20 mouse cellular contexts compared by ENCODE assay signal in the genomic region with DNA sequence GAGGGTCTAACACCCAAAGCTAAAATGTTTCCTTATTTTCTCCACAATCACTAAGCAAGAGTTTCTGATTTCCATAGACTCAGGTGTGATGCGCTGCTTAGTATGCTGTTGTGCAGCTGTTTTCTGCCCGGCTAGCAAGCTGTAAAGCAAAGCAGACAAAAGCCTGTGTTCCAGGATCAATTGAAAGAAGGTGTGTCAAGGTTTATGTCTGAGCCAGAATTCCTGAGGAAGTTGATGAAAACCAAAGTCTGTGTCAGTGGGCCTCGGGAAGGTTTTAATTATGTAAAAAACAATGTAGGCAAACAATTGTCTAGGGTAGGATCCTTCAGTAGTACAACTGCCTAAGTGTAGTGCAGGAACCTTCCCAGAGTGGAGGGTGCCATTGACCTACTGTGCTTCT.
DNase-seq lines count a peak whose midpoint lies in the region; ATAC-seq lines count a peak whose summit lies in the region.
"Had no signal": no experiment of that assay in that cellular context is flagged by ENCODE, and none has a peak within 500 bp of the region (broad histone marks: within the 10 kb centered on the region; RNA-seq: fewer than 3 reads in every experiment).

No protein-coding gene starts in this region.

- no peaks in the 10 kb centered on the region for H3K36me3 ChIP-seq in forebrain, embryonic 10.5 days (replicated peaks)
- H3K36me3 ChIP-seq in forebrain, embryonic 14.5 days (ENCODE audit: control insufficient read depth, insufficient read depth, low read length), result no peaks in the 10 kb centered on the region
- H3K36me3 ChIP-seq in midbrain, embryonic 14.5 days (ENCODE audit: control insufficient read depth, insufficient read depth, low read length), result no peaks in the 10 kb centered on the region
- no peaks in the 10 kb centered on the region for H3K36me3 ChIP-seq in midbrain, embryonic 16.5 days (ENCODE audit: control insufficient read depth, insufficient read depth, low read length)
- no peaks in the 10 kb centered on the region for H3K36me3 ChIP-seq in embryonic facial prominence, embryonic 14.5 days (ENCODE audit: control insufficient read depth, insufficient read depth, low read length)
- no peaks in the 10 kb centered on the region for H3K36me3 ChIP-seq in limb, embryonic 11.5 days (ENCODE audit: control insufficient read depth, insufficient read depth, low read length)
- H3K36me3 ChIP-seq: heart, embryonic 15.5 days; neural tube, embryonic 12.5 days had no signal

- peaks cover 27% of the 10 kb centered on the region for H3K4me1 ChIP-seq in forebrain, embryonic 10.5 days
- H3K4me1 ChIP-seq in forebrain, embryonic 14.5 days (ENCODE audit: control insufficient read depth, insufficient read depth, low read length), result peaks cover 11% of the 10 kb centered on the region; the same call in 1 of the 2 replicates
- peaks cover 21% of the 10 kb centered on the region for H3K4me1 ChIP-seq in midbrain, embryonic 14.5 days (ENCODE audit: control insufficient read depth, insufficient read depth, low read length)
- peaks cover 18% of the 10 kb centered on the region for H3K4me1 ChIP-seq in midbrain, embryonic 16.5 days (ENCODE audit: control insufficient read depth, insufficient read depth, low read length)
- peaks cover 19% of the 10 kb centered on the region for H3K4me1 ChIP-seq in embryonic facial prominence, embryonic 14.5 days (ENCODE audit: control insufficient read depth, insufficient read depth, low read length)
- H3K4me1 ChIP-seq in limb, embryonic 11.5 days (ENCODE audit: control insufficient read depth, insufficient read depth, low read length), result peaks cover 22% of the 10 kb centered on the region
- H3K4me1 ChIP-seq: heart, embryonic 15.5 days had no signal

- no peak overlapping the region for H3K4me3 ChIP-seq in forebrain, embryonic 10.5 days
- H3K4me3 ChIP-seq in forebrain, embryonic 14.5 days (ENCODE audit: low read depth, low read length), result no peak overlapping the region
- no peak overlapping the region for H3K4me3 ChIP-seq in midbrain, embryonic 14.5 days (replicated peaks; ENCODE audit: low read depth, low read length)
- H3K4me3 ChIP-seq in midbrain, embryonic 16.5 days (ENCODE audit: low read depth, low read length), result no peak overlapping the region
- no peak overlapping the region for H3K4me3 ChIP-seq in embryonic facial prominence, embryonic 14.5 days (ENCODE audit: low read depth, low read length)
- no peak overlapping the region for H3K4me3 ChIP-seq in limb, embryonic 11.5 days (ENCODE audit: low read depth, low read length)
- H3K4me3 ChIP-seq: heart, adult 2 months; heart, embryonic 15.5 days; neural tube, embryonic 12.5 days had no signal

- ATAC-seq in forebrain, embryonic 14.5 days, result no peak
- no peak for ATAC-seq in midbrain, embryonic 14.5 days (ENCODE audit: low FRiP score, low TSS enrichment)
- ATAC-seq in midbrain, embryonic 16.5 days, result no peak
- no peak for ATAC-seq in embryonic facial prominence, embryonic 14.5 days (ENCODE audit: low read depth)
- no peak for ATAC-seq in limb, embryonic 11.5 days (ENCODE audit: insufficient number of reproducible peaks, low FRiP score, low TSS enrichment, low read depth)
- ATAC-seq: activated CD4-positive, CD25-positive, alpha-beta regulatory T cell, adult 4 months; liver, postnatal 0 days had no signal

- H3K27ac ChIP-seq in forebrain, embryonic 10.5 days, result peak overlapping the region; percentile 22
- H3K27ac ChIP-seq in forebrain, embryonic 14.5 days (ENCODE audit: low read depth, low read length), result no peak overlapping the region
- 0 out of 2 replicates have a peak overlapping the region, but pooled peaks have one; percentile 27 for H3K27ac ChIP-seq in midbrain, embryonic 14.5 days (replicated peaks; ENCODE audit: low read depth, low read length)
- no peak overlapping the region for H3K27ac ChIP-seq in midbrain, embryonic 16.5 days (ENCODE audit: low read length)
- no peak overlapping the region for H3K27ac ChIP-seq in embryonic facial prominence, embryonic 14.5 days (replicated peaks; ENCODE audit: low read depth, low read length)
- H3K27ac ChIP-seq in limb, embryonic 11.5 days (replicated peaks; ENCODE audit: low read depth, low read length), result peak overlapping the region; percentile 22; the same call in 1 of the 2 replicates
- H3K27ac ChIP-seq: heart, adult 2 months; heart, embryonic 15.5 days; neural tube, embryonic 12.5 days had no signal

- DNase-seq in forebrain, embryonic 10.5 days (ENCODE audit: extremely low spot score, low spot score), result no peak
- DNase-seq in forebrain, embryonic 14.5 days (ENCODE audit: low spot score), result no peak
- DNase-seq in midbrain, embryonic 14.5 days, result no peak
- DNase-seq in embryonic facial prominence, embryonic 14.5 days (ENCODE audit: low spot score), result peak; percentile 18
- no peak for DNase-seq in limb, embryonic 11.5 days (ENCODE audit: low spot score)
- no peak for DNase-seq in liver
- no peak for DNase-seq in thymus, postnatal 25 days
- DNase-seq: adrenal gland, postnatal 14 days; cerebellum, adult 2 months; gastrocnemius, postnatal 14 days; heart, adult 2 months; kidney, adult 11 months; liver, postnatal 0 days; lung, postnatal 36 days; right cerebral cortex, postnatal 4 days had no signal

- H3K27me3 ChIP-seq in forebrain, embryonic 10.5 days (ENCODE audit: poor library complexity, severe bottlenecking), result no peaks in the 10 kb centered on the region
- no peaks in the 10 kb centered on the region for H3K27me3 ChIP-seq in forebrain, embryonic 14.5 days (replicated peaks; ENCODE audit: control insufficient read depth, insufficient read depth, low read length)
- no peaks in the 10 kb centered on the region for H3K27me3 ChIP-seq in midbrain, embryonic 14.5 days (ENCODE audit: control insufficient read depth, insufficient read depth, low read length)
- H3K27me3 ChIP-seq in midbrain, embryonic 16.5 days (ENCODE audit: control insufficient read depth, insufficient read depth, low read depth, low read length), result no peaks in the 10 kb centered on the region
- no peaks in the 10 kb centered on the region for H3K27me3 ChIP-seq in embryonic facial prominence, embryonic 14.5 days (replicated peaks; ENCODE audit: control insufficient read depth, insufficient read depth, low read length)
- H3K27me3 ChIP-seq in limb, embryonic 11.5 days (ENCODE audit: control insufficient read depth, insufficient read depth, low read length), result no peaks in the 10 kb centered on the region
- H3K27me3 ChIP-seq: CH12.LX; heart, embryonic 15.5 days; neural tube, embryonic 12.5 days had no signal

- H3K9ac ChIP-seq in forebrain, embryonic 14.5 days (ENCODE audit: low read length), result no peak overlapping the region
- no peak overlapping the region for H3K9ac ChIP-seq in midbrain, embryonic 14.5 days (replicated peaks; ENCODE audit: low read length)
- H3K9ac ChIP-seq in midbrain, embryonic 16.5 days (ENCODE audit: low read depth, low read length), result no peak overlapping the region
- H3K9ac ChIP-seq in embryonic facial prominence, embryonic 14.5 days (ENCODE audit: low read depth, low read length), result no peak overlapping the region
- H3K9ac ChIP-seq in limb, embryonic 11.5 days (ENCODE audit: low read length), result no peak overlapping the region
- H3K9ac ChIP-seq: heart, embryonic 15.5 days; liver, postnatal 0 days; neural tube, embryonic 12.5 days had no signal

- WGBS in forebrain, embryonic 10.5 days, result 73% methylated on average over 3 of the region's 3 CpGs
- WGBS in forebrain, embryonic 14.5 days, result 67% methylated on average over 3 of the region's 3 CpGs
- WGBS in midbrain, embryonic 14.5 days, result 64% methylated on average over 3 of the region's 3 CpGs
- WGBS in midbrain, embryonic 16.5 days, result 66% methylated on average over 3 of the region's 3 CpGs
- 26% methylated on average over 3 of the region's 3 CpGs for WGBS in embryonic facial prominence, embryonic 14.5 days
- 31% methylated on average over 3 of the region's 3 CpGs for WGBS in limb, embryonic 11.5 days

- no peaks in the 10 kb centered on the region for H3K9me3 ChIP-seq in forebrain, embryonic 10.5 days
- no peaks in the 10 kb centered on the region for H3K9me3 ChIP-seq in forebrain, embryonic 14.5 days (replicated peaks; ENCODE audit: control insufficient read depth, low read length)
- H3K9me3 ChIP-seq in midbrain, embryonic 14.5 days (ENCODE audit: control insufficient read depth, low read length), result no peaks in the 10 kb centered on the region
- H3K9me3 ChIP-seq in midbrain, embryonic 16.5 days (replicated peaks; ENCODE audit: control insufficient read depth, low read length, poor library complexity, severe bottlenecking), result no peaks in the 10 kb centered on the region
- no peaks in the 10 kb centered on the region for H3K9me3 ChIP-seq in embryonic facial prominence, embryonic 14.5 days (ENCODE audit: control insufficient read depth, low read length)
- no peaks in the 10 kb centered on the region for H3K9me3 ChIP-seq in limb, embryonic 11.5 days (ENCODE audit: control insufficient read depth, low read length)
- H3K9me3 ChIP-seq: heart, embryonic 15.5 days; neural tube, embryonic 12.5 days had no signal

- H3K4me2 ChIP-seq in forebrain, embryonic 14.5 days (ENCODE audit: low read length), result no peak overlapping the region
- H3K4me2 ChIP-seq in midbrain, embryonic 14.5 days (ENCODE audit: low read length), result no peak overlapping the region
- H3K4me2 ChIP-seq in midbrain, embryonic 16.5 days (ENCODE audit: low read length), result no peak overlapping the region
- no peak overlapping the region for H3K4me2 ChIP-seq in embryonic facial prominence, embryonic 14.5 days (ENCODE audit: low read depth, low read length)
- H3K4me2 ChIP-seq in limb, embryonic 11.5 days (ENCODE audit: low read depth, severe bottlenecking), result no peak overlapping the region
- H3K4me2 ChIP-seq: heart, embryonic 15.5 days; neural tube, embryonic 12.5 days had no signal

Comparison
In these comparisons a context has a peak if more than half of its experiments do, and no peak if none do; other contexts are left out.
1. H3K27ac ChIP-seq: peak in forebrain, embryonic 10.5 days (single experiment), midbrain, embryonic 14.5 days (single experiment) and limb, embryonic 11.5 days (single experiment); none in forebrain, embryonic 14.5 days (single experiment), midbrain, embryonic 16.5 days (single experiment) and embryonic facial prominence, embryonic 14.5 days (single experiment).